Mouse (Mus musculus): ENCODE results near the gene Lmx1a. TPM values are rescaled to one million over a fixed set of nuclear protein-coding genes. Genes with fewer than 3 reads are reported as not detected.

The Lmx1a gene
- polyA plus RNA-seq, 1 experiment from 2014 or later: 2.2 TPM

DNA sequence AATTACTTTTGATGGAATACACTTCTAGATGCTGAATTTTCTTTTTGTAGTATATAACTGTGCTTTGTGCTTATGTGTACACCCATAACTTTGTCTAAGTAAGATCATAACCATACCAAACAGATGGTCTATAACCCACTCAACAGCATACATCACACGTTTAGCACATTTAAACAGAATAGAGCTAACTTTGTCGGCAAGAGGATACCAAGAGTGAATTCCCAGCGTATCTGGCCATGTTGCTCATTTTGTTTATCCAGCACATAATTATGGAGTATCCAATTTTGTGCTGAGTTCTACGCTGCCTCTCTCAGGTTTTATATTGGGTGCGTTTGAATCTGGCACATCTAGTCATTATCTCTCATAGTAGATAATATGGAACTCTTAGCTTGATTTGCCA lies 196.7 kb downstream of the Lmx1a start:
- no peaks in the 10 kb centered on the region for H3K9me3 ChIP-seq
- H3K27me3 ChIP-seq (ENCODE audit: insufficient read depth, poor library complexity, severe bottlenecking): peaks cover 18% of the 10 kb centered on the region
- peaks cover 4% of the 10 kb centered on the region; the same call in 1 of the 2 replicates for H3K4me1 ChIP-seq
- DNase-seq (ENCODE audit: low spot score): no peak
- no peak overlapping the region for H3K27ac ChIP-seq
- no peaks in the 10 kb centered on the region for H3K36me3 ChIP-seq
- no peak overlapping the region for H3K4me3 ChIP-seq
- 80% methylated on average over 5 of the region's 5 CpGs for WGBS

GRCm38 (mm10) chr1:167888120-167888519 lies 199.1 kb downstream of the Lmx1a start:
- Histone ChIP-seq H3K27ac (no peak overlapping the region; the same call in 1 of the 2 replicates), H3K36me3 (no peaks in the 10 kb centered on the region), H3K9me3 (no peaks in the 10 kb centered on the region), H3K4me1 (peaks cover 4% of the 10 kb centered on the region; the same call in 1 of the 2 replicates), H3K27me3 (ENCODE audit: insufficient read depth, poor library complexity, severe bottlenecking) (peaks cover 27% of the 10 kb centered on the region), H3K4me3 (peak overlapping the region; percentile 52; the same call in 1 of the 2 replicates)
- DNase-seq (ENCODE audit: low spot score): no peak
- WGBS: 72% methylated on average over 5 of the region's 5 CpGs

DNA sequence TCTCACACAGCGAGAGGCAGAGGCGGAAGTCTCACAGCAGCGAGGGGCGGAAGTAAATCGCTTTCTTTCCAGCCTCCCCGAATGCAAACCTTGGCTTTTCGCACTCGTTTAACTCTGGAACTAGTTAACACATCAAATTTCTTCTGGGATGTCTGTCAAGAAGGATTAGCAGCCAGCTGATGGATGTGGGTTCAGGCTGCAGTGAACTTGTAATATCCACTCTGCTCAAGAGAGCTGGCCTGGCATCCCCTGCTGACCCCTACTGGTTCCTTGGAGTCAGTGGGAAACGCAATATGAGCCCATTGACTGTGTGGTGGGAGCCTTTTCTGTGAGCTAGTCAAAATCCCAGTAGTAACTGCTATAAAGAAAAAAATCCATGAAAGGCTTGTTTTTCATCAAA lies 199.8 kb downstream of the Lmx1a start:
- H3K4me1 ChIP-seq: peaks cover 4% of the 10 kb centered on the region; the same call in 1 of the 2 replicates
- WGBS: 8% methylated on average over 9 of the region's 9 CpGs
- peak overlapping the region; percentile 42; the same call in 1 of the 2 replicates for H3K27ac ChIP-seq
- H3K36me3 ChIP-seq: no peaks in the 10 kb centered on the region
- no peaks in the 10 kb centered on the region for H3K9me3 ChIP-seq
- DNase-seq (ENCODE audit: low spot score): no peak
- peaks cover 27% of the 10 kb centered on the region for H3K27me3 ChIP-seq (ENCODE audit: insufficient read depth, poor library complexity, severe bottlenecking)
- peak overlapping the region; percentile 52 for H3K4me3 ChIP-seq

- Histone ChIP-seq H3K36me3 (no peaks in the 10 kb centered on the region), H3K27me3 (ENCODE audit: insufficient read depth, poor library complexity, severe bottlenecking) (peaks cover 8% of the 10 kb centered on the region; the same call in 1 of the 2 replicates), H3K4me1 (no peaks in the 10 kb centered on the region), H3K27ac (no peak overlapping the region), H3K4me3 (no peak overlapping the region), H3K9me3 (no peaks in the 10 kb centered on the region)
- WGBS: 33% methylated on average over 7 of the region's 7 CpGs
- no peak for DNase-seq (ENCODE audit: low spot score)
These were observed 207.2 kb downstream of the Lmx1a start for GRCm38 (mm10) chr1:167896234-167896633.

Other genes with a start within 250 kb of the Lmx1a start
- 0.19 TPM in 1 of 2 replicates, not detected in the other for gene Lrrc52, start 222.5 kb upstream of the Lmx1a start, polyA plus RNA-seq (2016; fragmentation: Nextera tagmentation; extraction: Ambion mirVana)
- gene Rxrg, start 90.9 kb upstream of the Lmx1a start, polyA plus RNA-seq (2016; fragmentation: Nextera tagmentation; extraction: Ambion mirVana): 2.0 and 3.5 TPM in 2 replicates